Mouse (Mus musculus) lung, adult 2 months (tissue): ENCODE results near the gene Ccdc157. TPM values are rescaled to one million over a fixed set of nuclear protein-coding genes. Genes with fewer than 3 reads are reported as not detected.
"Not testable (repeated sequence)": the region's sequence is repeated elsewhere in the genome, so short reads cannot be mapped to it uniquely, and the experiment has no call there.

Experiments
- DNase-seq: peaks from one replicate; pipeline ENCODE4 v3.0.0; 2022
- H3K4me1 ChIP-seq: fragments of 200-500 bp; 2 replicates; pipeline ENCODE4 v1.6.1; 2011; ENCODE audit warnings: low read length; ENCODE audit not compliant: control insufficient read depth, insufficient read depth
- H3K4me3 ChIP-seq: fragments of 200-500 bp; replicated peaks from 2 replicates; pipeline ENCODE3; 2011; ENCODE audit warnings: low read depth, mild to moderate bottlenecking, control low read depth, low read length; ENCODE audit errors: extremely low read depth
- CTCF ChIP-seq: fragments of 200-500 bp; IDR thresholded peaks from 2 replicates; pipeline ENCODE4 v1.5.1; 2011; ENCODE audit warnings: mild to moderate bottlenecking, low read length, control low read depth; ENCODE audit not compliant: insufficient read depth
- POLR2A ChIP-seq: fragments of 200-500 bp; IDR thresholded peaks from 2 replicates; pipeline ENCODE4 v1.6.1; 2011; ENCODE audit warnings: low read depth, mild to moderate bottlenecking, control low read depth, low read length, borderline replicate concordance; ENCODE audit errors: extremely low read depth
- WGBS: fragments of 180-500 bp; shearing (Covaris S2); methylation state at CpG from one replicate; pipeline ENCODE4 v1.1.7; 2018; 5-methylcytosine and 5-hydroxymethylcytosine counted together
- polyA plus RNA-seq: library from polyadenylated mRNA; depleted of rRNA; stranded (reverse); fragments of >200 nt; gene quantifications from 2 replicates; pipeline ENCODE4 v1.2.3, GENCODE M21; 2012

Ccdc157 gene
- polyA plus RNA-seq, 1 experiment: 19.8 TPM

DNA sequence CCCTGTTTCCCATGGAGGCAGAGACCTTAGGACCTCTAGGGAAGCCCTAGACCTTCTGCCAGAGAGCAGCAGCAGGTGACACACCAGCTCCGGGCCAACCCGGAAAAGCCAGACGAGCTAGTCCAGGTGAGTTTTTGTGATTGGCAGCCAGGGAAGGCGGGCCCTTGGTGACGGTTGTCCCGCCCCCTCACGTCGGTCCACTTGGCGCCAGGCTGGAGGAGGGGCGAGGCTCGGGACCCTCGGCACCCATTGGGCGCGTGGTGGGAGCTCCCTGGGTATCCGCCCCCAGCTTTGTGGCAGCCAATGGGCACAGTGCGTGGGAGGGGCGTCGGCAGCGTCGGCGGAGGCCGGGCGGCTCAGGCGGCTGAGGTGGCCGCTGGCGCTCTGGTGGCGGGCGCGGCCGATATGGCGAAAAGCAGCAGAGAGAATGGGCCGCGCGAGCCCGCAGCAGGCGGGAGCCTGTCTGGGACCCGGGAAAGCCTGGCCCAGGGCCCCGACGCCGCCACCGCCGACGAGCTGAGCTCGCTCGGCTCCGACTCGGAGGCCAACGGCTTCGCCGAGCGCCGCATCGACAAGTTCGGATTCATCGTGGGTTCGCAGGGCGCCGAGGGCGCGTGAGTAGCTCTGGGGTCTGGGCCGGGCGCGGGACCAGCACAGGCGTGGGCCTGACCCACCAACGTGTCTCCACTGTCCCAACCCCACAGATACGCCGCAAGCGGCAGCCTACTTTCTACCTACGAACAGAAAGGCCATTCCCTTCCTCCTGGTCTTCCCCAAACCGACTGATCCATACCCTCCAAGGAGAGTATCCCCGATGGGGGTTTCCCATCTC is 26.6 kb upstream of the Ccdc157 start, which contains the start of gene Tbc1d10a:
Gene Tbc1d10a, plus strand, starts transcription at position 304 of the 832 bp plus-strand sequence.
- peak; percentile 98 for DNase-seq
- H3K4me3 ChIP-seq: peak within 1 kb of the TSS; percentile 86
- under 1% methylated on average over 70 of the region's 71 CpGs for WGBS
- TF ChIP-seq CTCF (no peak), POLR2A (peak; percentile 77)
- H3K4me1 ChIP-seq: peaks cover 20% of the 10 kb centered on the region

DNA sequence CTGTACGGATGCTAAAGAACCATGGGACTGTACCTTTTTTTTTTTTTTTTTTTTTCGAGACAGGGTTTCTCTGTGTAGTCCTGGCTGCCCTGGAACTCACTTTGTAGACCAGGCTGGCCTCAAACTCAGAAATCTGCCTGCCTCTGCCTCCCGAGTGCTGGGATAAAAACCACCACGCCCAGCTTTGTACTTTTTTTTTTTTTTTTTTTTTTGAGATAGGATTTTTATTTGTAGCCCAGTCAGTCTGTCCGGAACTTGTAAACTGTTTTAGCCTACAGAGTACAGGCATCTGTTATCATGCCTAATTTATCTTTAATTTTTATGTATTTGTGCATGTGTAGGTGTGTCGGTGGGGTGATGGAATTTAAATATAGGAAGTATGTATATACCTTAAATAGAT is 25.4 kb upstream of the Ccdc157 start:
- H3K4me3 ChIP-seq, DNase-seq: not testable (repeated sequence)
- 86% methylated on average over 6 of the region's 6 CpGs for WGBS
- peaks cover 15% of the 10 kb centered on the region for H3K4me1 ChIP-seq

DNA sequence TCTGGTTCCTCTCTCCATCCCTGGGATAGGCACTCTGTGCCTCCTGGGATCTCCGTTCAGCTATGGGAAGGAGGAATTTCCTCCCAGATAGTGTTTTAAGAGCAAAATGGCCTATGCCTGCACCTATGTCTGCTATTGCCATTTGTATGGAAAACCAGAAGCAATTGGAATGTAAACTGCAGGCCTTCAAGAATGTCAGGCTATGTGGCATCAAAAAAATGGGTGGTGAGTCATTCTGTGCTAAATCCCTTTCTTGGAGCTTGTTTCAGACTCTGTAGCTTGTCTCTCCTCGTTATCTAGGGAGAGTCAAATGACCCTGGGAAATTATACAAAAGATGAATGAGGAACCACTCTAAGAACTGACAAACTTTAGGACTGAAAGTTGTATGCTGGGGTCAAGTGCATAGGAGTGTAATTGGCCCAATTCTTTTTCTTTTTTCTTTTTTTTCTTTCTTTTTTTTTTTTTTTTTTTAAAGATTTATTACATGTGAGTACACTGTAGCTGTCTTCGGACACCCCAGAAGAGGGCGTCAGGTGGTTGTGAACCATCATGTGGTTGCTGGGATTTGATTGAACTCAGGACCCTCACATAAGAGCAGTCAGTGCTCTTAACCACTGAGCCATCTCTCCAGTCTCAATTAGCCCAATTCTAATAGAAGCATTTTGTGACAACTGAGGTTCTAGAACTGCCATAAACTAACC is 24.3 kb upstream of the Ccdc157 start:
- TF ChIP-seq CTCF (no peak), POLR2A (no peak)
- Histone ChIP-seq H3K4me3 (no peak overlapping the region), H3K4me1 (peaks cover 8% of the 10 kb centered on the region)
- no peak for DNase-seq
- WGBS: 62% methylated on average over 4 of the region's 4 CpGs

DNA sequence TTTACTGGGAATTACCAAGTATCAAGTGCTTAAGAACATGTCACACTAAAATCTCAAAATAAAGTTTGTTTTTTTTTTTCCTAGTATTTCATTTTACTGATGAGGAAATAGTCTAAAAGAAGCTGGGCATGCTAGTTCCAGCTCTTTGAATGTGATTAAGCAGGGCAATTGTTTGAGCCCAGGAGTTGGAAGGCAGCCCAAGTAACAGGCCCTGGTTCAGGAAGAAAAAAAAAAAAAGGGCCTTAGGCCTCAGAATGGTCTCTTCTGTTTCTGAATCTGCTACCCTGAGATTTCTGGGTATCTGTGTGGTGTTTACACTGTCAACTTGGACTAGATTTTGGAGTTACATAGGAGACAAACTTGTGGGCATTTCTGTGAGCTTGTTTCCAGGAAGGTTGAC is 23.4 kb upstream of the Ccdc157 start:
- Histone ChIP-seq H3K4me1 (peaks cover 8% of the 10 kb centered on the region), H3K4me3 (no peak overlapping the region)
- TF ChIP-seq CTCF (no peak), POLR2A (no peak)
- DNase-seq: no peak

DNA sequence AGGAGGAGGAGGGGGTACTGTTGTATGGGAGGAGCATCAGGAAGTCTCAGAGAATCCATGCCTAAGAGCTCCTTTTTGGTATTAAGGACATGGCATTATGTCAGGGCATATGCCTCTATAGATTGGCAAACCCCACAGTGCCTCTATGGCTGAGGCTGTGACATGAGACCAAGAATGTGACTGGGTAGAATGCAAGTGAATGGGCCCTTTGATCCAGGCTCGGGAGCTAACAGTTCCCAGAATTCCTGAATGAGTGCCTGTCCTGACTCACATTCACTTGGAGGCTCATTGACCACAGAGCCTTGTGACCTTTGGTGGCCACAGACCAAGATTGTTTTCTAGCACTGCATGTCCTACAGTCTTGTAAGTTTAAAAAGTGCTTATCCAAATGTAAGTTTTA is 22.0 kb upstream of the Ccdc157 start:
- WGBS: 28% methylated on average over 1 of the region's 1 CpGs
- TF ChIP-seq CTCF: no peak
- no peak for TF ChIP-seq POLR2A
- Histone ChIP-seq H3K4me3 (no peak overlapping the region), H3K4me1 (peaks cover 3% of the 10 kb centered on the region)
- DNase-seq: no peak

DNA sequence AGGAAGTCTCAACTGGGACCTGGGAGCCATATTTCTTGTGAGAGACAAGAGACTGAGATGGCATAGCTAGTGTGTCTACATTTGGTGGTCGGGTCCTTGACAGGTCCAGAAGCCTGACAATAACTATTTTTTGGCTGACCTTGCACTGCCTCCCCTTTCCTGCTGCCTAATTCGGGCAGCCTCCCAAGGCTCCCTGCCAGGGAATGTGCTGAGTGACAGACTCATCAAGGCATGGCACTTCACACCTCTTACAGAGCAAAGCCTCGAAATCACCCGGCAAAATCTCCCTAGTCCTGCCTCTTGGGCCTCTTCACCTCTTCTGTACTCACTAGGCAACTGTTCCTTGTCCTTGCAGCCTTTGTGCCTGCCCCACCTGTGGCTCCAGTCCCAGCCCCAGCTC is 17.6 kb upstream of the Ccdc157 start:
- no peak for DNase-seq
- WGBS: 39% methylated on average over 4 of the region's 4 CpGs
- TF ChIP-seq POLR2A: no peak
- TF ChIP-seq CTCF: no peak

DNA sequence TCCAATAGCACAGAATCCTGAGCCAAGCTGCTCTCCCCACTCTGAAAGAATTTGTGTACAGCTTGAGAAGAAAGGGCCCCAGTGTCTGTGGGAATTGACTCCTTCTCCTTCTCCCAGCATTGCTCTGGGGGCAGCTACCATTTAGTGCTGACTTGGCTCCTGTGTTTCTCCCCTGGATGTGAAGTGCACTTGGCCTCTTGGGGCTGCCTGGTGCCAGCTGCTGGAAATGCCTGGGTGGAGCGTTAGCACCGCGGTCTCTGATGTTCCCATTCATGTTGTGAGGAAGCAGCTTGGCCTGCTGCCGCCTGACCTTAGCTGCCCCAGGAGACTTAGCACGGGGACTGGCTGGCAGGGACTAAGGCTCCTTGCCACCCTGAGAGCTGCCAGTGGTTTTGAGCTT is 14.5 kb upstream of the Ccdc157 start:
- Histone ChIP-seq H3K4me1 (no peaks in the 10 kb centered on the region), H3K4me3 (no peak overlapping the region)
- DNase-seq: no peak
- WGBS: 64% methylated on average over 5 of the region's 5 CpGs
- TF ChIP-seq CTCF: no peak
- no peak for TF ChIP-seq POLR2A

More for the DNA sequence above, 17.6 kb upstream of the Ccdc157 start:
- H3K4me3 ChIP-seq: no peak overlapping the region
- H3K4me1 ChIP-seq: no peaks in the 10 kb centered on the region

DNA sequence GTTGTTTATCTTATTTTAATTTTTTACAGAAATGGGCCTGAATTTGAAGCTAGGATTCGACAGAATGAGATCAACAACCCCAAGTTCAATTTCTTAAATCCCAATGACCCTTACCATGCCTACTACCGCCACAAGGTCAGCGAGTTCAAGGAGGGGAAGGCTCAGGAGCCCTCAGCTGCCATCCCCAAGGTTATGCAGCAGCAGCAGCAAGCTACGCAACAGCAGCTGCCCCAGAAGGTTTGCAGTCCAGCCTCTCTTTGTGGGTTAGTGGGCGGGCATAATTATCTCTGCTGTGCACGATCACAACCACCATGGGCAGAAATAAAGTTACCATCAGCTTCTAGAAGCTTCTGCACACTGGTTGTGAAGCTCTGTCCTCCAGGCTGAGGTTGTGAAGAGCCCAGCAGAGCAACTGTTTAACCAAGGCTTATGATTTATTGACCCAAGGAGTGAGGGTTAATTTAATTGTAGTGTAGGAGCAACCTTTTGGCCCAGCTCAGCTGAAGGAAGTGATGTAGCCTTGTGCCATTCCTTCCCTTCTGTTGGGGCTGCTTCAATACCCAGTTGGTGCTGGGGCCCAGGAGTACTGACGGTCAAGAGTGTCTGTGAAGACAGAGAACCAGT is 6.5 kb upstream of the Ccdc157 start:
- no peak for DNase-seq
- TF ChIP-seq CTCF (no peak), POLR2A (no peak)

DNA sequence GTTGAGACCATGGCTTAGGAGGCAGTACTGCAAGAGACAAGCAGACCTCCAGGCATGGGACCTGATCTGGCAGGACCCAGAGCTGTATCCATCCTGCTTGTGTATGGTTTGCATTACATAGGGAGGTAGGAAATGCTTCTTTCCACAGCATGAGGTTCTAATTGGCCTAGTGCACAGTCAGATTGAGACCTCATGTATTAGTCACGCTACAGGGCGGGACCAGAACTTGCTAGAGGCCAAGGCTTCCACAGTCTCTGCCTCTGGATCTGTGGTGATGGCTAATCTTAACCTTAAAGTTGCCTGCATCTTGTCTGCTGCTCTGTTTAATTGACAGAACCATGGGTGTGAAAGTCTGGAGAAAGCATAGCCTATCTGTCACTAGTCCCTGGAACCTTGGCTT is 4.6 kb upstream of the Ccdc157 start:
- DNase-seq: no peak
- TF ChIP-seq CTCF (no peak), POLR2A (no peak)
- peaks cover 5% of the 10 kb centered on the region; the same call in 1 of the 2 replicates for H3K4me1 ChIP-seq
- WGBS: 84% methylated on average over 2 of the region's 2 CpGs
- no peak overlapping the region for H3K4me3 ChIP-seq

More for the DNA sequence above, 6.5 kb upstream of the Ccdc157 start:
- WGBS: 90% methylated on average over 7 of the region's 7 CpGs
- H3K4me1 ChIP-seq: no peaks in the 10 kb centered on the region
- no peak overlapping the region for H3K4me3 ChIP-seq

DNA sequence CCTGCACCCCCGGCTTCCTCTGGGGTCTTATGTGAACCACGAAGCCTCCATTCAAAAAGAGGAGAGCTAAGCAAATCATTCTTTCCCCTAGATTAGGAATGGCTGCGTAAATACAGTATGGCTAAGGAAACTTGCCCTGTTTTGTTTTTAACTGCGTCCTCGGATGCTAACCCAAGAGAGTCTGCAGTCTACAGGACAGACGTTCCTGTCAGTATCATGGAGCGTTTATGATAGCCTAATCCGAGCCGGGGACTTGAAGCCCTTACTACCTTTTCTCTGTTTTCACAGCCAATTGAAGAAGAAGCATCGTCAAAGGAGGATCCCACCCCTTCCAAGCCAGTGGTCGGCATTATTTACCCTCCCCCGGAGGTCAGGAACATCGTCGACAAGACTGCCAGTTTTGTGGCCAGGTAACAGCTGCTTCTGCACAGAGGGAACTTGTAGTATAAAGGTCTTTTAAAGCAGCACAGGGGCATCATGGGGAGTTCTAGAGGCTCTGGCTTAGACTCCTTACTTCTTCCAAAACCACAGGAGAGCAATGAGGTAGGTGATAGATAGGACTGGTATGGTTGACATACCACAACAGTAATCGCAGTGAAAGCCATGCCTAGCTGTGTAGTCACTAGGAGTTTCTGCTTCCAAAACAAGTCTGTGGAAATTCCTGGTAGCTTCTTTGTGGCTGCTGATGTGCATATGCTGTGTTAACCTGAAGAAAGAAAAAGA is 826 bp upstream of the Ccdc157 start:
- TF ChIP-seq POLR2A: no peak
- TF ChIP-seq CTCF: no peak
- WGBS: 5% methylated on average over 15 of the region's 15 CpGs
- H3K4me3 ChIP-seq: peak overlapping the region; percentile 96
- DNase-seq: no peak
- peaks cover 5% of the 10 kb centered on the region; the same call in 1 of the 2 replicates for H3K4me1 ChIP-seq
